In the genomic region with DNA sequence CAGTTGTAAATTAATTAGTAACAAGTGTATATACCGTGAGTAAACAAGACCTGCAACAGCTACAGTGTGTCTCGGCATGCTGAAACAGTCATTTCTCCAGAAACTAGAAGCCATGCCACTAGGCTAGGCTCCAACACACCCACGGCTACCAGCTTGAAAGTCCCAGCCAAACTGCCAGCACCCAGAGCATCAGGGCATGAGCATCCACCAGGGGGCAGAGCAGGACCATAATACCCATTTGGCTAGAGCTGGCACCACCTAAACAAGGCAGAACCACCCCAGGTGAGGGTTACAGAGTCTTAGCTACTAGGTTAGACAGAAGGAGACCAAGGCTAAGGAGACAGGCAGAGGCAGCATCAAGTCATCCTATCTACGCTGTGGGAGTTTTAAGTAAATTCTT, we compare ENCODE assay signal across 8 mouse cellular contexts. TPM values are rescaled to one million over a fixed set of nuclear protein-coding genes. Genes with fewer than 3 reads are reported as not detected.
DNase-seq lines count a peak whose midpoint lies in the region; ATAC-seq lines count a peak whose summit lies in the region.

No protein-coding gene starts in this region.

- no peak overlapping the region for H3K4me2 ChIP-seq in forebrain, embryonic 14.5 days (ENCODE audit: low read length)

- DNase-seq in MN1 (ENCODE audit: low spot score): peak; percentile 86
- peak; percentile 31 for DNase-seq in c-Kit-positive CD71-positive TER-119-negative erythroid progenitor cells, embryonic 14.5 days (ENCODE audit: low read depth)
- DNase-seq in forebrain, embryonic 14.5 days (ENCODE audit: low spot score): peak; percentile 93
- DNase-seq in hindbrain, embryonic 10.5 days (ENCODE audit: low spot score): peak; percentile 80
- peak; percentile 84 to 91 for DNase-seq in layer of hippocampus, postnatal 14 days (ENCODE audit: low spot score in 2 of 2)
- peak; percentile 82 for DNase-seq in right cerebral cortex, postnatal 25 days
- DNase-seq in yolk sac, embryonic 10.5 days (ENCODE audit: low spot score): peak; percentile 35

- WGBS in forebrain, embryonic 14.5 days: 22% methylated on average over 4 of the region's 4 CpGs
- 33% methylated on average over 4 of the region's 4 CpGs for WGBS in hindbrain, embryonic 10.5 days

- no peak overlapping the region for H3K9ac ChIP-seq in forebrain, embryonic 14.5 days (ENCODE audit: low read length)

- peak; percentile 81 for ATAC-seq in forebrain, embryonic 14.5 days
- ATAC-seq in megakaryocyte-erythroid progenitor cell, adult 5-6 weeks (replicated peaks; ENCODE audit: low FRiP score, low TSS enrichment, poor library complexity, severe bottlenecking): peak; percentile 73; the same call in 1 of the 2 replicates

- H3K36me3 ChIP-seq in forebrain, embryonic 14.5 days (ENCODE audit: control insufficient read depth, insufficient read depth, low read length): no peaks in the 10 kb centered on the region
- no peaks in the 10 kb centered on the region for H3K36me3 ChIP-seq in hindbrain, embryonic 10.5 days

- H3K4me3 ChIP-seq in forebrain, embryonic 14.5 days (ENCODE audit: low read depth, low read length): no peak overlapping the region
- H3K4me3 ChIP-seq in hindbrain, embryonic 10.5 days: no peak overlapping the region

- H3K27ac ChIP-seq in forebrain, embryonic 14.5 days (ENCODE audit: low read depth, low read length): no peak overlapping the region
- no peak overlapping the region for H3K27ac ChIP-seq in hindbrain, embryonic 10.5 days

- H3K9me3 ChIP-seq in forebrain, embryonic 14.5 days (replicated peaks; ENCODE audit: control insufficient read depth, low read length): no peaks in the 10 kb centered on the region
- no peaks in the 10 kb centered on the region for H3K9me3 ChIP-seq in hindbrain, embryonic 10.5 days

- H3K4me1 ChIP-seq in forebrain, embryonic 14.5 days (ENCODE audit: control insufficient read depth, insufficient read depth, low read length): peaks cover 6% of the 10 kb centered on the region
- H3K4me1 ChIP-seq in hindbrain, embryonic 10.5 days (replicated peaks): peaks cover 45% of the 10 kb centered on the region

- H3K27me3 ChIP-seq in forebrain, embryonic 14.5 days (replicated peaks; ENCODE audit: control insufficient read depth, insufficient read depth, low read length): no peaks in the 10 kb centered on the region
- peaks cover 51% of the 10 kb centered on the region for H3K27me3 ChIP-seq in hindbrain, embryonic 10.5 days (ENCODE audit: insufficient read depth, poor library complexity, severe bottlenecking)

RNA-seq across cellular contexts. Expression of gene Hrh2, which starts 55.6 kb away (rescaled TPM):
- polyA plus RNA-seq in forebrain, embryonic 14.5 days (2014; fragmentation: Nextera tagmentation; extraction: Ambion mirVana): 0.42 and 0.48 TPM in 2 replicates
- 0.07 and 0.09 TPM in 2 replicates for polyA plus RNA-seq in hindbrain, embryonic 10.5 days (2016; fragmentation: Nextera tagmentation; extraction: Ambion mirVana)
- total RNA-seq in layer of hippocampus, postnatal 14 days (2021): 1 to 10 TPM; 4.8 to 5.7 TPM
- total RNA-seq in megakaryocyte-erythroid progenitor cell, adult 5-6 weeks (2014; fragmentation: Nextera tagmentation): 3.6 and 4.6 TPM in 2 replicates
- 1.6 and 2.2 TPM in 2 replicates for total RNA-seq in megakaryocyte-erythroid progenitor cell, adult 5-6 weeks (2017)

Comparison
In these comparisons a context has a peak if more than half of its experiments do, and no peak if none do; other contexts are left out.
1. DNase-seq: peak in every context shown above with its lines; median percentile 93 in forebrain, embryonic 14.5 days; 88 in layer of hippocampus, postnatal 14 days; 86 in MN1; 82 in right cerebral cortex, postnatal 25 days; 80 in hindbrain, embryonic 10.5 days; 35 in yolk sac, embryonic 10.5 days; 31 in c-Kit-positive CD71-positive TER-119-negative erythroid progenitor cells, embryonic 14.5 days.